Mouse (Mus musculus): ENCODE data around the gene Tmc6.

GRCm38 (mm10) chr11:117727031-117727430, 55.0 kb downstream of the Tmc6 start:
- TF ChIP-seq POLR2A (IDR thresholded peaks at IDR 0.05; ENCODE audit: borderline replicate concordance, low read depth, low read length) (no peak), CTCF (IDR thresholded peaks at IDR 0.05; ENCODE audit: low read depth, low read length) (no peak)
